Mouse (Mus musculus): Measurements from ENCODE around the gene Surf6.

The Surf6 gene

DNA sequence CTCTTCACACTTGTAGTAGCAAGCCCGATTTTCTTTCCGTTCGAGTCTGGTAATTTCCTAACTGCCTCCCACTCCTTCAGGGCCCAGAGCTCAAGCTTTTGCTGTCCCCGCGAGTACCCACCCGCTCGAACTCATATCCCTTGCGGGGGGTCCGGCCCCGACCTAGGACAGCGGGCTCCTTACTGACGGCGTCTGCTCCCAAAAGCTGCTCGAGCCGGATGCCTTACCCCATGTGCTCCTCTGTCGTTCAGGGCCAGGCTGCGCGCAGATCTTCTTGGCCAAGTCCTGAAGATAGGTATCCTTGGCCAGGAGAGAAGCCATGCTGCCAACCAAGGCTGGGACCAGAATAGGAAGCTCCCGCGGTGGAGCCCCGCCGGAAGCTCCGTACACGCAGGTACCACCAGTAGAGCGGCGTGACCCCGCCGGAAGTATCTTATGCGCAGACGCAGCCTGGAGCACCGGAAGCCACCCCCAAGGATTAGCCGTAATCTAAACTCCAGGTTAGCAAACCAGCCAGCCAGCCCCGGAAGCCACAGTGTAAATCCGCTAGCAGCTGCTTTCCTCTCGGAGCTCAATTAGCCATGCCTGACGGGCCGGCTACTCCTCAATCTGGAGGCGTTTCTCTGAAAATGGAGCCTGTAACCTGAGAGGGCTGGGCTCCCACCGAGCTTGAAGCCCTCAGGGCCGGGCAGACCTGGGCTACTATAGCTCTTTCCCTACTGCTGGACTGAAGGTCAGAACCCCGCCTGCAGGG is at the start of gene Surf6:
Gene Surf6 (minus strand): TSS at position 413 of the 754 bp plus-strand sequence.
- peak; percentile 92 to 93 for DNase-seq (ENCODE audit: low spot score in 2 of 2)

DNA sequence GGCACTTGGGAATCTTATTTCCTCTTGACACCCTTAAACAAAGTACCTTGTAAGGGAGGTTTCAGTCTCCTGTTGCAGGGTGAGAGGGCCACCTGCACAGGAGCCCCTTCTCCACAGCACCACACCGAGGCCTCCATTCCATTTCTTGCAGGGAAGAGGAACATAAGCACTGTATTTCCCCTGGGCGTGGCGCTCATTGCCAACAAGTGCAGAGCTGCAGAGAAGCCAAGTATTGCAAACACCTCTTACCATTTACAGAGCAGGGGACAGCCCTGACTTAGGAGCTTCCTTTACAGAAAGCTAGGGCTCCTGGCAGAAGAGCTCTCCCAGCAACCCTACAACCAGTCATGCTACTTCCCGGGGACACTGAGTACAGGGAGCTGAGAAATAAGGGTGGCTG is 49.5 kb upstream of the Surf6 start:
- no peak for DNase-seq (ENCODE audit: low spot score in 2 of 2)

DNA sequence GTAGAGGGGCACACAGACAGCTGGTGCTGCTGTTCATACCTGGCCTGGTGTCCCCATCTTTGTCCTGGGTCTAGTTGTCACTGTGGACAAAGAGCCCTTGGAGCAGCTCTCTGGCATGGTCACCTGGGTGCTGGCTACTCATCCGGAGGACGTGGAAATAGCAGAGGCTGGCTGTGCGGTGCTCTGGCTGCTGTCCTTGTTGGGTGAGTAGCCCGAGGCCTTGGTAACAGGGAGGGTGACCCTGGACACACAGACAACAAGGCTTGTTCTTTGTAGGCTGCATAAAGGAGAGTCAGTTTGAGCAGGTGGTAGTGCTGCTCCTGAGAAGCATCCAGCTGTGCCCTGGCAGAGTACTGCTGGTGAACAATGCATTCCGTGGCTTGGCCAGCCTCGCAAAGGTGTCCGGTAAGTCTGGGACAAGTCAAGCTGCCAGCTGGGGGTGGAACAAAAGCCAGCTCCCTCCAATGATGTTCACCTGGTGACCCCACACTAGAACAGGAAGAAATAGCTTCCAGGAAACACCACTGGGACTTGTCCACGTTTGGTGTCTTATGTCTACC is 48.7 kb upstream of the Surf6 start:
- DNase-seq (ENCODE audit: low spot score in 2 of 2), result no peak

DNA sequence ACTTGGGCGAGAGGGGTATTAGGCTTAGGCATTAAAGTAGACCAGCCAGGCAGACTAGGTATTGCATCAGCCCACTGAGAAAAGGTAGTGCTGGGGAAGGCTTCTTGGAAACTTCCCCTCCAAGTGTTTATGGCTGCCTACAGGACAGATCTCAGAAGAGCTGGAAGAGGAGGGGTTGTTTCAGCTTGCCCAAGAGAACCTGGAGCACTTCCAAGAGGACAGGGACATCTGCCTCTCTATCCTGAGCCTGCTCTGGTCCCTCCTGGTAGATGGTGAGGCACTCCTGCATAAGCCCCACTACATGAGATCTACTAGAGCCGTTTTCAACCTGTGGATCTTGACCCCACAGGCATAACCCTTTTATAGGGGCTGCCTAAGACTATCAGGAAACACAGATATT is 47.7 kb upstream of the Surf6 start:
- DNase-seq (ENCODE audit: low spot score in 2 of 2), result no peak

DNA sequence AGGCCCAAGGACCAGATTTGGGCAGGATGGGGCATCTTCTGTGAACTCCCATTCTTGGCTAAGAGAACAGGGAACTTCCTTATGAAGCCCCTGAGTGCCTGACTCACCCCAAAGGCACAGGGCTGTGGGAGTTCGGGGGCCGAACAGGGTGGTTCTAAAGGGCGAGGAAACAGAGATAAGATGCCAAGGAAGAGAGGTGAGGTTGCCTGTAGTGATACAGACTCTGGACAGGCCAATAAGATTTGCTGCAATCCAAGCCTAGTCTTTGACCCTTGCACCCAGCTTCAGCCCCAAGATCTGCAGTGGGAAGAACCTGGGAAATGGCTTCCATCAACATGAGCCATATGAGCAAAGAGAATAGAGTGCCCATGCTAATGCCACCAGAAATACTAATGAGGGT is 40.6 kb upstream of the Surf6 start:
- no peak for DNase-seq (ENCODE audit: low spot score in 2 of 2)

DNA sequence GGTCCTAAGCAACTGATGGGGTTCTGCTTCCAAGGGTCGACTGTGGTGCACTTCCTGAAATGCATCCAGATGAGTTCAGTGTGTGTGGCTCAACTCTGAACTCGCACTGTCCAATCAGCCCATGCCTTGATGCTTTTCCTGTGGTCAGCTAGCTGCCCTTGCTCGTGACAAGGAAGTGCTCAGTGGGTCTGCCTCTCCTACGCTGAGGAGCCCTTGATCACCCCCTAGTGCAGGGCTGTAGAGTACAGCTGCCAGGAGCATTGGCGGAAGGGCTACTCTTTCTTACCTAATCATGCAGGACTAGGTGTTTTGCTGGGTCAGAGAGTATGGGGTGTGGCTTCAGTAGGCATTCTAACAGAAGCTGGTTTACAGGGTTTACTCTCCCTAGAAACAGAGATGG is 38.9 kb upstream of the Surf6 start:
- no peak for DNase-seq (ENCODE audit: low spot score in 2 of 2)

DNA sequence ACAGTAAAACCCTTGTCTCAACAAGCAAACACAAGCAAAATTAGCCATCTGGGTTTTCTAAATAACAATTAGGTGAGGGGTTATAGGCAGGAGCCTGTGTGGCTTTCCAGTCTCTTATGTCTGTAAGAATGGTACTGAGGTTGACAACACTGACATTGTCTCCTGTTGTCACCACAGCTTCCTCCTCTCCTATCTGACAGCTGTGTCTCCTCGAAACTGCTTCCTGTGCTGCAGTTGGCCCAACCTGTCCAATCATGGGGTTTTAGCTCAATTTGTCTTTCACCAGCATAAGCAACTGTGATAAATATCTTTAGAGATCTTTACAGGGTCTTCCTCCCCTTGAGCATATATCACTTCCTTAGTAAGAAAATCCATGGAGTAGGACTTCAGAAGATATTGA is 33.7 kb upstream of the Surf6 start:
- no peak for DNase-seq (ENCODE audit: low spot score in 2 of 2)

DNA sequence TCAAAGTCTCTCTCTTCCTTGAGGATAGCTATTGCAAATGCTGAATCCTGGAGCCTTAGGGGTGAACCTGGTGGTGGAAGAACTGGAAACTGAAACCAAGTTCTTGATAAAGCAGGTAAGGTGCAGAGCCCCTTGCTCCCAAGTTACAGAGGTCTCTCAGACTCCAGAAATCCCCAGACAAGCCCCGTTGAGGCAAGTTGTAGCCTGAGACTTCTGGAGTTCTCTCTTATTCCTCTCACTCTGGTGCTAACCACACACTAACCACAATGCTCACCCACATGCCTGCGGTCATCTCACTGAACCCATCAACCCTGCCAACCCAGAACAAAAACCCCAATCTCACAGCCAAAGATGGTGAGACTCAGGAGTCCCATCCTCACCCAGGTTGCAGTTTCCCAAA is 32.6 kb upstream of the Surf6 start:
- no peak for DNase-seq (ENCODE audit: low spot score in 2 of 2)

DNA sequence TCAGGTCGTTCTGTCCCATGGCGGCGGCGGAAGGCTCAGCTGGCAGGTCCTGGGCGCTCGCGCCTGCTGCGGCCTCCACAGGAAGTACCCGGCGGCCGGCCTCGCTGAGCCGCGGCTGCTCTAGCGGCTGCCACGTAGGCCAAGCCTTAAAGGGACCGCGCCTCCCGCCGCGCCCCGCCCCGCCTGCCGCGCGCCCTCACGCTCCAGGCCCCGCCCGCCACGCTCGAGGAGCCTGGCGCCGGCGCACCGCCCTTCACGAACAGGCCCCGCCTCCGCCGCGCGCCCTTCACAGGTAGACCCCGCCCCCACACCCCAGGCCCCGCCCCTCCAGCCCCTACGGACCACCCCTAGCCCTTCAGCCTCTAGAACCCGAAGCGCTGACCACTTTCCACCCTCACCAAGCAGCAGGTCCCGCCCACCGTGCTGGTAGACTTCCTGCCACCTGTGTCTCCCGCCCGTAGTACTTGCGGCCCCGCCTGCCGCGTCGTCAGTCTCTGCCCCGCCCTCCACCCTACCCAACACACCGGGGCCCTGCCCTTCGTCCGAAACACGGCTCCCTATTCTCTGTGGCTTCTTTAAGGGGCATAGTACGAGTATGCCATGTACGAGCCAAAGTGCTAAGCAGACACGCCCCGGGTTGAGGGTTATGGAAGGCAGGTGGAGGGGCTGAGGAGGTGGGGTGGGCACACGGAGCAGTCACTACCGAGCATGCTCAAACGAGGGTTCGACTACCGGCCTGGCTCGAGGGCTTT is 30.8 kb upstream of the Surf6 start, which contains the start of the genes Surf4 and Stkld1:
Gene Surf4 (minus strand): TSS at position 625 of the 752 bp plus-strand sequence.
Gene Stkld1 (plus strand): TSS at position 744 of the 752 bp plus-strand sequence.
- DNase-seq (ENCODE audit: low spot score in 2 of 2), result peak; percentile 82 to 89

DNA sequence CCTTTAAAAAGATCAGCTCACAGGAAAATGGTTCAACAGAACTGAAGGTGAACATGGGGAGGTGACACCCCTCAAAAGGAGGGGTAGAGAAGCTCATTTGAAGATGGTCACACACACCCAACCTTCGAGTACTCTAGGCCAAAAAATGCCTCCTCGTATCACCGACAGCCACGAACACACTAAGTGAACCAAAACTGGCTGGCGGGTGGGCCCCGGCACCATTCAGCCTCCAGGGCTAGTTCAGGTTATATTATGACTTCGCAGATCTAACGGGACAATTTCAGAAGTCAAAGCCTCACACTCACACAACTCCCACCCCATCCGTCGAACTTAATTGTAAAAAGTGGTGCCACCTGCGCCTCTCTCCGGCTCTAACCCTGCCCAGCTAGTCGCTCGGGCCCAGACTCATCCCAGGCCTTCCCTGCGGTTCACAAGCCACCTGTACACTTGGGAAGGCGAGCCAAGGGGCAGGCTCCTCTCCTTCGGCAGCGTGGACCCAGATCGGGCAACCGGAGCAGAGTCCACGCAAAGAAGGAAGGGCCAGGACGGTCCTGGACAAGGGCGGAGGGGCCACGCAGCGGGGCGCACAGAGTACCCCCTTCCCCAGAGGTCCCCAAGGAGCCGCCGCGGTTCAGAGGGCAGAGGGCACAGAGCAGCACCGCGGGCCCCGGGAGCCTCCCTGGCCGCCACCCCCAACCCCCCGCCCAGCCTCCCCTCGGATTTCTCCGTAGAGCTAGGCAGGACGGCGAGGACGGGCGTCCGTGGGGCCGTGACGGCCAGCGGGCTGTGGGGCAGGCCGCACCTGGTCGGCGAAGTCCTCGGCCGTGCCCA is 30.0 kb upstream of the Surf6 start:
- peak in 1 of 2 experiments; percentile 25 for DNase-seq (ENCODE audit: low spot score in 2 of 2)

DNA sequence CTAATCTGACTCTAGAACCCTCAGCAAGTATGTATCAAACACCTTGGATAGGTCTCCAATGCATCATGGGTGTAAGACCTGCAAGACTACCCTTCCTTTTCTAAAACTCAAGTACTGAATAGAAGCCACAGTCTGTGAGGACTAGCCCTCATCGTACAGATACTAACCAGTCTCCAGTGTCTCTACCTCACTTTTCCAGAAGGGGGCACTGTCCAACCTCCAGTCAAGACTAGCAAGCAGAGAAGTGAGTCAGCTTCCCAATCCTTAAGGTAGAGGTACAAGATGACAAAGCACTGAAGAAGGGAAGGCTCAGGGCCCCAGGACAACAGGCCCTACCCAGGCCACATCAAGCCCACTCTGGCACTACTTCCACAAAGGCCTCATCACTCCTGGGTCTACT is 27.7 kb upstream of the Surf6 start:
- DNase-seq (ENCODE audit: low spot score in 2 of 2), result peak in 1 of 2 experiments; percentile 50

DNA sequence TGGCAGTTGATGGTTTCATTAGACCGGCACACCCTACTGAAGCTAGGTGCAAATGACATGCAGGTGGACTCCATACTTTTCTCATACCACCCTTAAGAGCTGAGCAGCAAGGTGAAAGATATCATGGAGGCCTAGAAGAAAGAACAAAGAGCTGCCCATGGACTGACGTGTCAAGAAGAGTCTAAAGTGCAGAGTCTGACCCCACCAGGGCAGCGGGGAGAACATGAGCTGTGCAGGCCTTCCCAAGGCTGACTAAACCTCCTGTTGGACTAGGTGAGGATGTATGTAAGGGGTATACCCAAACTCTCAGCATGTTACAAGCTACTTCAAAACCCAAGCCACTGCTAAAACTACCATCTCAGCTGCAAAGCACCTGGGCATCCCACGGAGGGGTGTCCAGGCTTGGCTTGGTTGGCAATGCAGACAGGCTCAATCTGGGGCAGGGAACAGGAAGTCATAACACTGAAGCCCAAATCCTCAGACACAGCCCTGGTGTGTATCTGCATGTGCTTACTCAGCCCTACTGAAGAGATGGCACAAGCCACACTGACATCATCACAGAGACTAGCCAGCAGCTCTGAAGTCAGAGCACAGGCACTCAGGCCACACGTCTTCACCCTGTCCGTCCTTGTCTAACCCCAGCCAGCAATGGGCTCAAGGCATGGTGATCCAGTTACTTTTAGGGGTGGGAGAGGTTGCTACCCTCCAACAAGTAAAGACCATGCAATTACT is 25.2 kb upstream of the Surf6 start:
- DNase-seq (ENCODE audit: low spot score in 2 of 2), result no peak

DNA sequence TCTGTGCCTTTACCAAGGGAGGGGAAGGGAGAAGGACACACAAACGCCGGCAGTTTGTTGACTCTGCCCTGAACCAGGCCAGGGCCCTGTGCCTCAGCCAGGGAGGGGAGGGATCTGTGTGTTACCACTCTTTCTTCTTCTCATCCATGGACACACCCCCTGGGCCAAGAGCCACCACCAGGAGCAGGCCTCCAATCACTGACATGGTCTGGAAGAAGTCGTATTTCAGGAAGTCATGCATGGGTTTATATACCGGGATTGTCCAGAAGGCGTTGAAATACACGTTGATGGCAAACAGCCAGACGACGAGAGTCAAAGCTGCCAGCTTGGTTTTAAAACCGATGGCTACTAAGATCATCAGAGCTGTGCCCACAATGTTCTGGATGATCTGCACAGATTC is 19.1 kb upstream of the Surf6 start:
- no peak for DNase-seq (ENCODE audit: low spot score in 2 of 2)

DNA sequence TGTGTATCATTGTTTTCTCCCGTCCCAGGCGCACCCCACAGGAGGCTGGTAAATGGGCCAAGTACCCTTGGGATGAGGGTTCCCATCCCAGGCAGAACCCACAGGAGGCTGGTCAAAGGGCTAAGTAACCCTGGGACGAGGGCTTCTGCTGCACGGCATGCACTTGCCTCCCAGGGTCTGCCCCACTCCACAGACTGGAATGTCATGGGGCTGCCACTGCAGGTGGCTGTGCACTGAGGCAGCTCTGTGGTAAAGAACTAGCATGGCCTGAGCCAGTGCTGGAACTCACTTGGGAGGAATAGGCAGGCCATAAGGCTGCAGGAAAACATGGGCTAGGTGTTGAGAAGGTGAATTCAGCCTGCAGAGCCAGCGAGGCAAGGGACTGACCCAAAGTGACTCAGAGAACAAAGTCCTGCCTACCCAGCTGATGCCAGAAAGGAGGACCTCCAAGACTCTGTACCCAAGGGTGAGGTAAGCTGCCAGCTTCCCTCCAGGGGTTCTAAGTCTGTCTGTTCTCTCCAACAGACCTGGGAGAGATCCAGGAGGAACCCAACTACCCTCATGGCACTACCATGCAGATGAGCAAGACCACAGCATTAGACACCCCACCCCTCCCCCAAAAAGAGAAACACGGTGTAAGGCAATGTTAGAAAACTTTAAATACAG is 17.6 kb upstream of the Surf6 start:
- no peak for DNase-seq (ENCODE audit: low spot score in 2 of 2)

DNA sequence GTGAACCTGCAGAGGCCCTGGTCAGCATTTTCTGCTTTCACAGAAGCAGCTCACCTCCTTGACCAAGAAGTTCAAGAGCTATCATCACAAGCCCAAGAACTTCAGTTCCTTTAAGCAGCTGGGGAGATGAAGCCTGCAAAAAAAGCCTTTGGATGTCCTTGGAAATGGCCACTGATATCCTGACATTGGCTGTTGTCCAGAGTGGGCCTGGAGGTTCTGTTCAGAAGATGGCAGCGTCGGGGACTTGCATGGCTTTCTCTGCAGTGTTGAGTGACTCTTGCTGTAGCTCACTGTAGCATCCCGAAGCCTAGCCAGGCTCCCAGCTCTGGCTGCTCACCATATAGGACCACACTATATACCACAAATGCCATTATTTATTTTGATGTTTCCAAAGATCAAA is 17.0 kb upstream of the Surf6 start:
- no peak for DNase-seq (ENCODE audit: low spot score in 2 of 2)

DNA sequence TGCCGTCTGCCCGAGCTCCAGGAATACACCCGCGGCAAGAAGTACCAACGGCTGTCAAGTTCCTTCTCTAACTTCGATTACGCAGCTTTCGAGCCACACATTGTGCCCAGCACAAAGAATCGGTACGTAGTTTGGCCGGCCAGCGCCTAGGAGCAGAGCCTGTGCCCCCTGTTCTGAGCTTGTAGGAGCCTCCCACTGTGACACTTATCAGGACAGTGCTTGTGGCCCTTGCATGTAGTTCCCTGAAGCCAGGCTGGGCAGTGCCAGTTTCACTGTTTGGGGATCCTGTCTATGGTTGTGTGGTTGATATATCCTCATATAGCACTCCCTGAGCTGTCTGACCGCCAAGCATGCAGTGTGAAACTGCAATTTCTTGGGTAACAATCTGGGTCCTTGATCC is 14.1 kb upstream of the Surf6 start:
- DNase-seq (ENCODE audit: low spot score in 2 of 2), result no peak

DNA sequence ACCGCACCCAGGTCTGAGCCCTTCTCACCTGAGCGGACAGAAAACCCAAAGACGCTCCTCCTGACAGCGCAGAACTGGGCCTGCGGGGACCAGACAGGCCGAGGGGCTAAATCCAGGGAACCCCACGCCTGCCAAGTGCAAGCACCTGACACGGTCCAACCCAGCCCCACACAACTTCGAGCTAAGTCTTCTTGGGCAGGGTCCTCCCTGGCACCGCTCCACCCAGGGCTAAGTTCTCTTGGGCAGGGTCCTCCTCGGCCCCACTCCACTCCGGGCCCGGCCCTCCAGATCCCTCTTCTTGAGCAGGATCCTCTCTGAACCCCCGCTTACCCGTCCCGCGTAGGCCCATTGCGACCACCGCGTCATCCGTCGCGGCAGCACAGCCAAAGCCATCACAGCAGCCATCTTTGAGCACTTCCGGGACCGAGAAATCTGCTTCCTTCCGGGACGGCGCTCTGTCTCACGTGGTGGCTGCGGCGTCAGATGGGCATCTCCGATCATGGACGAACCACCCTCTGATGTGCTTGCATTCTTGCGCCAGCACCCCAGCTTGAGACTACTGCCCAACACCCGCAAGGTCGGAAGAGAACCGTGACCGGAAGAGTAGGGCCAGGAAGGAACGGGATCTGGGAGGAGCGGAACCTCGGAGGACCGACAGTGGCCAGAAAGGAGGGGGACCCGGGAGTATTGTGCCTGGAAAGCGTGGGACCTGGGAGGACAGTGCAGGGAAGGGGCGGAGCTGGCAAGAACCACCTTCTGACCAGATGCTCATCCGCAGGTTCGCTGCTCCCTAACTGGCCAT is 13.4 kb upstream of the Surf6 start, which contains the start of the genes Surf2 and Surf1:
Gene Surf2 (plus strand): TSS at position 441 of the 802 bp plus-strand sequence.
Gene Surf1 (minus strand): TSS at position 604 of the 802 bp plus-strand sequence.
- peak; percentile 80 to 83 for DNase-seq (ENCODE audit: low spot score in 2 of 2)

DNA sequence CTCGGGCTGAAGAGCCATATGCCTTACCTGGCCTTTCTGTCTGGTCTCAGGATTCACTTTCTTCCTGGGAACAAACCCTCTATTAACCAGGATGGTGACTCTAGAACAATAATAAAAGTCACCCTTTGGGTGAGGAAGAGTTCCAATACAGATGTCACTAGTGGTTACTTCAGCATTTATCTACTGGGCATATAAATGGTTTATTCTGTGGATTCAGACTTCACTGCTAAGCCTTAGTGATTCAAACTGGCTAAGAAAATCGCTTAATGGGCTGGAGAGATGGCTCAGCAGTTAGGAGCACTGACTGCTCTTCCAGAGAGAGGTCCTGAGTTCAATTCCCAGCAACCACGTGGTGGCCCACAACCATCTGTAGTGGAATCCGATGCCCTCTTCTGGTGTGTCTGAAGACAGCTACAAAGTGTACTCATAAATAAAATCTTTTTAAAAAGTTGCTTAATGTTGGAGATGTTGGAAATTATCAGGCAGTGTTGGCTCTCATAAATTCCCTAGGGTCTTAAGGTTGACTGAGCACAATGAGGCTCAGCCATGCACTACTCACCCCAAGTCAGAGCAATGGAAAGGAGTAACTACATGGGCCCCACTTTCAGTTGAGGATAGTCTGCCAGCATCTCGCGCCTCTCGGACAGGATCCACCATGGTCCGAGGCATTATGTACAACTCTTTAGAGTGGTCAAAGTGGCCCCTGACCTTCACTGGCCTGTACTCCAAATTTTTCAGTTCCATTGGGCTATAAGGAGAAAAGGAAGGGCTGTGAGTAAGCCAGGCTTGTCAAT is 11.7 kb upstream of the Surf6 start:
- DNase-seq (ENCODE audit: low spot score in 2 of 2), result no peak

Measured in frontal cortex, postnatal 10 days (tissue).